Mouse (Mus musculus) MEL (cell line): ENCODE measurements around the gene Dcaf17.

Experiments used
- CTCF ChIP-seq, 3 experiments: IDR thresholded peaks in 2 of 3; conservative IDR thresholded peaks in 1 of 3; 2 replicates each; pipeline ENCODE4 v1.5.1; 2011 to 2012; ENCODE audit warnings: low read length in 3 of 3, low read depth in 2 of 3, mild to moderate bottlenecking in 2 of 3, improper control_type of control experiment in 1 of 3, inconsistent platforms in 1 of 3, mixed read lengths in 1 of 3, moderate library complexity in 1 of 3; ENCODE audit not compliant: control insufficient read depth in 1 of 3, insufficient read depth in 1 of 3, poor library complexity in 1 of 3, severe bottlenecking in 1 of 3
- MYC ChIP-seq: IDR thresholded peaks from 2 replicates; pipeline ENCODE4 v1.6.1; 2011; ENCODE audit warnings: low read depth, mild to moderate bottlenecking, low read length, improper control_type of control experiment, moderate library complexity
- TAL1 ChIP-seq: IDR thresholded peaks from 2 replicates; pipeline ENCODE4 v1.6.1; 2012; ENCODE audit warnings: mild to moderate bottlenecking, inconsistent platforms, low read length, moderate library complexity, mixed read lengths

DNA sequence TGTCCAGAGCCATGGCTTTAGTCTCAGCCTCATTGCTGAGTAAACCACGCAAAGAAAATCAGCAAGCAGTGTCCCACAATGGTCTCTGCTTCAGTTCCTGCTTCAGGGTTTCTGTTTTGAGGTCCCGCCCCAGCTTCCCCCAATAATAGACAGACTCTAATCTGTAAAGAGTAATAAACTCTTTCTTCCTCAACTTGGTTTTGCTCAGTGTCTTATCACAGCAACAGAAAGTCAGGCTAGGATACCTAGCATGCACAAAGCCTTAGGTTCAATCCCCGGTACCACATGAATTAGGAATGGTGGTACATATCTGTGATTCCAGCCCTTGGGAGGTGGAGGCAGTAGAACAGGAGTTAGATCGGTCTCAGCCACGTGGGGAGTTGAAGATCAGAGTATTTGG lies 79.7 kb downstream of the Dcaf17 start:
- TF ChIP-seq CTCF (IDR thresholded peaks at IDR 0.05 in 2 of 3, conservative IDR thresholded peaks at IDR 0.05 in 1 of 3; ENCODE audit: control insufficient read depth in 1 of 3, insufficient read depth in 1 of 3, low read depth in 2 of 3, low read length in 3 of 3, poor library complexity in 1 of 3, severe bottlenecking in 1 of 3) (no peak), TAL1 (no peak), MYC (peak; percentile 49; the same call in 1 of the 2 replicates)
